Mouse (Mus musculus) testis, adult 2 months (tissue): ENCODE results near the gene Smarcc1.

ENCODE experiments used
- CTCF ChIP-seq: fragments of 200-500 bp; IDR thresholded peaks from 2 replicates; pipeline ENCODE4 v1.5.1; 2012; ENCODE audit warnings: low read depth, mild to moderate bottlenecking, inconsistent platforms, low read length, moderate library complexity; ENCODE audit not compliant: control insufficient read depth, insufficient read depth, insufficient replicate concordance
- POLR2A ChIP-seq: fragments of 200-500 bp; IDR thresholded peaks from 2 replicates; pipeline ENCODE4 v1.6.1; 2012; ENCODE audit warnings: low read depth, mild to moderate bottlenecking, inconsistent platforms, low read length, moderate library complexity; ENCODE audit not compliant: control insufficient read depth

DNA sequence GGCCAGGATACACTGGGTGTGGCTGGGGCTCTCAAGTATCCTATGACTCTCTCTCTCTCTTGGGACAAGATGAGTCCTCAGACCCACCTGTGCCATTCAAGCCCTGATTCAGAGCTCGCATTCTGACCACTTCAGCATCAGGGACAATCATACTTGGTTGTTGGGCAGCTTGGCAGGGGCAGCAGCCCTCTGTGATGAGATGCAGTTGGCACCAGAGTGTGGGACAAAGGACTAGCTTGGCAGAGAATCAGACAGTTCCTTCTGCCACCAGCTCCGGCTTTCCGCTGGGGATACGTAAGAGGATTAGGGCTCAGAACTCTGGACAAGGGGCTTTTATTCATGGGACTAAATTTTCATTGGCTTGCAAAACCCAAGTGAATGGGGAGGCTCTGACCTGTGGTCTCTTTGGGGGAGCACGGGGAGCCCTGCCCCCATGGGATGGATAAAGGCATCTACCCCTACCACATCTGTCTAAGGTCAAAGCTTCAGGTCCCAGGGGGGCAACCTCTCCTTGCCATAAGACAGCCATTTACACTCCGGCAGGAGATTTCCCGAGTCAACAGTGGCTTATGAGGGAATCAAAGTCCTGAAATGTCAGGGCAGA lies 169.9 kb downstream of the Smarcc1 start:
- no peak for TF ChIP-seq POLR2A
- no peak for TF ChIP-seq CTCF
